Mouse (Mus musculus) forebrain, embryonic 12.5 days (tissue): ENCODE measurements around the gene Mindy2. TPM values are rescaled to one million over a fixed set of nuclear protein-coding genes. Genes with fewer than 3 reads are reported as not detected.

Source experiments
- ATAC-seq: fragments of 200-750 bp; cut with Nextera tagmentation; 2 replicates; pipeline ENCODE4 v1.8.0; 2017; ENCODE audit warnings: moderate TSS enrichment; ENCODE audit not compliant: low FRiP score
- H3K27ac ChIP-seq: fragments of 300-500 bp; sonication (generic); 2 replicates; pipeline ENCODE4 v1.5.1; 2016; ENCODE audit warnings: mild to moderate bottlenecking
- H3K27me3 ChIP-seq: fragments of 300-500 bp; sonication (generic); 2 replicates; pipeline ENCODE4 v1.6.1; 2016; ENCODE audit warnings: mild to moderate bottlenecking
- H3K36me3 ChIP-seq: fragments of 300-500 bp; sonication (generic); replicated peaks from 2 replicates; pipeline ENCODE4 v1.6.1; 2016; ENCODE audit warnings: mild to moderate bottlenecking
- H3K4me1 ChIP-seq: fragments of 300-500 bp; sonication (generic); 2 replicates; pipeline ENCODE4 v1.6.1; 2016
- H3K4me2 ChIP-seq: fragments of 300-500 bp; sonication (generic); 2 replicates; pipeline ENCODE4 v1.6.1; 2016; ENCODE audit warnings: mild to moderate bottlenecking, moderate library complexity
- H3K4me3 ChIP-seq: fragments of 300-500 bp; sonication (generic); replicated peaks from 2 replicates; pipeline ENCODE4 v1.5.1; 2016; ENCODE audit warnings: mild to moderate bottlenecking
- H3K9ac ChIP-seq: fragments of 300-500 bp; sonication (generic); 2 replicates; pipeline ENCODE4 v1.6.1; 2016; ENCODE audit warnings: mild to moderate bottlenecking
- H3K9me3 ChIP-seq: fragments of 300-500 bp; sonication (generic); 2 replicates; pipeline ENCODE4 v1.6.1; 2016
- WGBS: fragments of 180-500 bp; shearing (Covaris S2); methylation state at CpG from one replicate; pipeline ENCODE4 v1.1.7; 2016; 5-methylcytosine and 5-hydroxymethylcytosine counted together
- polyA plus RNA-seq: library from polyadenylated mRNA; unstranded; fragments of >200 nt; fragmentation: Nextera tagmentation; extraction: Ambion mirVana; gene quantifications from 2 replicates; pipeline ENCODE4 v1.2.1, GENCODE M21; 2016

Mindy2 gene
- 13.4 and 13.7 TPM in 2 replicates for polyA plus RNA-seq

DNA sequence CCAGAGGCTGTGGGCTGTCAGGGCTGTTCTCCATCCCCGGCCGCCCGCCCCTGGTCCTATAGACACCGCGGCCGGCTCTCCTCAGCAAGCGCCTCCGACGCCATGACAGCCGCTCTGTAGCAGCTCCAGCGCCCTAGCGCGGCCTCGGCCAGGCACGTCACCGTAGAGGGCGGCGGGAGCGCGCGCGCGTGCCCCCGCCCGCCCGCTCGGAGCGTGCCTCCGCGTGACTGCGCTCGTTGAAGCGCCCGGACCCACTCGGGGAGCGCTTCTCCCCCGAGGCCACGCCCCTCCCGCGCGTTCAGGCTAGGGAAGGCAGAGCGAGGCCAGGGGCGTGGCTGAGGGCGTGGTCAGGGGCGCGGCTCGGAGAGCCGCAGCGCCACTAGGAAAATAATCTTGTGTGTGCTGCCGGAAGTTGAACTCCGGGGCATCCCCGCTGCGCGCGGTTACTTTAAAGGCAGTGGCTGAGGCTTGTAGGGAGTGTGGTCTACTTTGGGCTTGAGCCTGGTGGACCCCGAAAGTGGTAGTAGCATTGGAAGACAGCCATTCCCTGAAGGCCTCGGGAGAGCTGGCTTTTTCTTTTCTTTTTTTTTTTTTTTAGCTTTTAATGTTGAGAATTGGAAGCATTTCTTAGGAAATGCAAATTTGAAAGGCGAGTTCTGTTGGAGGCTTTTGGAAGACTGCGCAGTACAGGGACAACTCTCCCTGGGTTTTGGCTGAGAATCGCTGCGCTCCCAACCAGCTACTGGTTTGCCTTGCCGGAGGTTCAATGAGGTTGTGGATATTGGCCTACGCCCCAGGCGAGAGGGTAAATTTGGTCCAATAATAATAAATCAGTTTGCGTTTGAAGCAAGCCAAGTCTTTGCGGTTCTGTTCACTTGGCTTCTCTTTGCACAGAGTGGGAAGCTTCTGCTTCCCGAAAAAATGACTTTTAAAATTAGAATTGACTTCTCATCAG is at the start of gene Mindy2:
Mindy2 (minus strand) TSS at position 162 of the 955 bp plus-strand sequence.
- ATAC-seq, result peak; percentile 96
- Histone ChIP-seq H3K27ac (peak within 1 kb of the TSS; percentile 96), H3K4me1 (peaks cover 30% of the 10 kb centered on the region), H3K36me3 (no peaks in the 10 kb centered on the region), H3K4me3 (peak within 1 kb of the TSS; percentile 91), H3K9me3 (no peaks in the 10 kb centered on the region), H3K27me3 (no peaks in the 10 kb centered on the region), H3K4me2 (peak within 1 kb of the TSS; percentile 76), H3K9ac (peak within 1 kb of the TSS; percentile 90)
- 2% methylated on average over 66 of the region's 67 CpGs for WGBS

DNA sequence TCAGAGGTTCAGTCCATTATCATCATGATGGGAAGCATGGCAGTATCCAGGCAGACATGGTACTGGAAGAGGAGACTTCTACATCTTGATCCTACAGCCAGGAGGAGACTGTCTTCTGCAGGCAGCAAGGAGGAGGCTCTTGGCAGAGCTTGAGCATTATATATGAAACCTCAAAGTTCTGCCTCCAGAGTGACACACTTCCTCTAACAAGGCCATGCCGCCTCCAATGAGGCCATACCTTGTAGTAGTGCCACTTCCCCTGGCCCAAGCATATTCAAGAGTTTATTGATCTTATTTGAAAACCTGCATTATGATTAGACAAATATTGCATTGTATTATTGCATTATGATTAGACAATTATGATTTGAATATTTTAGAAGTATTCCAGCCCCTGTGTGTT is 49.5 kb upstream of the Mindy2 start:
- no peaks in the 10 kb centered on the region for H3K9me3 ChIP-seq
- no peaks in the 10 kb centered on the region for H3K4me1 ChIP-seq
- H3K9ac ChIP-seq, result no peak overlapping the region
- 88% methylated on average over 1 of the region's 1 CpGs for WGBS
- H3K4me3 ChIP-seq, result no peak overlapping the region
- no peak overlapping the region for H3K27ac ChIP-seq
- H3K36me3 ChIP-seq, result 0 out of 2 replicates have a peak, but pooled peaks cover 5% of the 10 kb centered on the region
- no peak for ATAC-seq
- H3K27me3 ChIP-seq, result no peaks in the 10 kb centered on the region
- H3K4me2 ChIP-seq, result no peak overlapping the region

DNA sequence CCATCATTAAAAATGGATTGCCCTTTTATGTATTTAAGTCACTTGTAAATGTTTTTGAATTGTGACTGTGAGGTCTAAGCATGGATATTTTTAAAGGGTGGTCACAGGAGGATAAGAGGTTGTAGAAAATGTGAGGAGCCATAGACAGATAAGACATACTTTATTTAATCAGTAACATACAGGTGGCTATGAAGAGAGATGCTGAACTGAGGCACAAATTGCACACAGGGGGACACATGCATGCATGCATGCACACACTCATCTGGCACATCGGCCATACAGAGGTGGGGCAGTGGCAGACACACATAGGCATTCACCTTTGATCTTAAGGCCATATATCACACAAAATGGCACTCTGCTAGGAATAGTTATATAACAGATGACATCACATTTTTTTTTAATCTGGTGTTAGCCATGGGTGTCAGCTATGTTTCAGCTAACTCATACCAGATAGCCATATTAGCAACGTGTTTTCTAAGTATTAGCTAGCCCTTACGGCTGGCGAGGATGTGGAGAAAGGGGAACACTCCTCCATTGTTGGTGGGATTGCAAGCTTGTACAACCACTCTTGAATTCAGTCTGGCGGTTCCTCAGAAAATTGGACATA is 46.7 kb upstream of the Mindy2 start:
- Histone ChIP-seq H3K9ac (no peak overlapping the region), H3K4me1 (peaks cover 2% of the 10 kb centered on the region; the same call in 1 of the 2 replicates), H3K27ac (no peak overlapping the region), H3K4me2 (no peak overlapping the region), H3K4me3 (no peak overlapping the region), H3K27me3 (no peaks in the 10 kb centered on the region), H3K36me3 (0 out of 2 replicates have a peak, but pooled peaks cover 5% of the 10 kb centered on the region), H3K9me3 (no peaks in the 10 kb centered on the region)
- WGBS, result 96% methylated on average over 5 of the region's 5 CpGs
- no peak for ATAC-seq

DNA sequence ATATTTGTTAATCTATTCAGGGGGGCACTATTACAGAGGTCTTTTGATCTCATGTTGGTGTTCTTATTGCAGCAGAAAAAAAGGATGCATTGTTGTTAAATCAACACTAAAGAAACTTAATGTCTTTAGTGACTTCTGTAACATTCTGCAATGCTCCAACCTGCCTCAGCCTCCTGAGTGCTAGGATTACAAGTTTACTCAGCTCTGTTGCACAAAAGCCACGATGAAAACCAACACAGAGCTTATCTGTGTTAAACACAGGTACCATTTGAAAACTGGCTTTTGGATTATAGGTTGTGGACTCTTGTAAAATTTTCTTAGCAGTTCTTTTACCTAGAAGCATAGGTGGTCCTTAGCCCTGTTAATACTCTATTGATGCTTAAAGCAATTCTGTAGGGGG is 41.1 kb upstream of the Mindy2 start:
- Histone ChIP-seq H3K36me3 (no peaks in the 10 kb centered on the region), H3K9me3 (no peaks in the 10 kb centered on the region), H3K27me3 (no peaks in the 10 kb centered on the region), H3K4me2 (no peak overlapping the region), H3K4me1 (peaks cover 2% of the 10 kb centered on the region; the same call in 1 of the 2 replicates), H3K9ac (no peak overlapping the region), H3K4me3 (no peak overlapping the region), H3K27ac (no peak overlapping the region)
- WGBS, result 85% methylated on average over 1 of the region's 1 CpGs
- no peak for ATAC-seq

DNA sequence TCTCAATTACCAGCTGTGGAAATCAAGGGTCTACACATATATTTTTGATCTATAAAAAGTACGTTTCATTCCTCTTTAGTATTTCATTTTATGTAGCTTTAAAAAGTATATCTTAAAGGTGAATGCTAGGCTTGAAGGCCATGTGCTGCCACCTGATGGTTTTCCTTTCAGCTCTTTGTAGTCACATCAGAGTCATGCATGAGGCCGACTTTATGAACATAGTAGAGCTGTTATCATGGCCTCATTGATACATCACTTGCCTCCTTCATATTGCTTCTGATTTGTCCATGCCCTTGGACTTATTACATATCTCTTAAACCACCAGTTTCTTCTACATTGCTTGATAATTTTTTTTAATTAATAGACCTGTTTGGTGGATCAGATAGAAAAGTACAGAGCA is 38.7 kb upstream of the Mindy2 start:
- 93% methylated on average over 2 of the region's 2 CpGs for WGBS

DNA sequence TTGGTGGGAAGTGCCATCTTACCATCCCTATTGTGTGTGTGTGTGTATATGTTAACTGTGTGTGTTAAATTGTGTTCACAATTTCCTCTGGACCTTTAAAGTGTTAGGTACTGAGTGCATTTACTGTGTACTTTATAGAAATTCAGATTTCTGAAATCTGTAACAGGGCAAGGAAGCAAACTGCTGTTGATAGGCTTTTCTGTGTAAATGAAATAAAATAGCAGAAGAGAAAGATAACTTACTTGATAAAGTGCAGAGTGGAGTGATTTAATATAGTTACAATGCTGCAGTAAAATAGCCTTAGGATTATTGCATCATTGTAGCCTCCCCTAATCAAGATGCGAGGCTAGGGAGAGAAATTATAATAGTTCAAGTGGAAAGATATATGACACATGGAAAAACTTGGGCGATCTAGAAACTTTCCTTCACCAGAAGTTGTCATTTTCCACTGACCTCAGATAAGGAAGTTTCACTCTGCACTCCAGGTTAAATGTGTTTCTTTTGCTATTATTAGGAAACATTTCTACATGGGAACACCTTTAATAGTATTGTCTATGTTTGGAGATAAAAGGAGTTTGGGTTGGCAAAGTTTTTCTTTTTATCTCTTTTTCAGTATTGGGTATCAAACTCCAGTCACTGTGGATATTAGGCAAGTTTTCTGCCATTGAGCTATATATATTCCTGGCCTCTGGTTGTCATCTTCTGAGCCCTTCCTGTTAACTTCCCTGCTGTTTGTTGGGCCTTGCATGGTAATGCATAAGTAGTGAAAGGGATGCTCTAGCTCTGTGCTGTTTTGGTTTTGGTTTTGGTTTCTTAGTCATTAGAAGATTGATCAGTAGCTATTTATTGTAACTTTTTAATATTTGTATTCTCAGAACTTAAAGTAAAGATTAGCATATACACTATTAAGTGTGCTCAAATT is 35.1 kb upstream of the Mindy2 start:
- WGBS, result 77% methylated on average over 2 of the region's 2 CpGs
- no peaks in the 10 kb centered on the region; the same call in 1 of the 2 replicates for H3K4me1 ChIP-seq
- H3K9me3 ChIP-seq, result no peaks in the 10 kb centered on the region
- no peaks in the 10 kb centered on the region for H3K36me3 ChIP-seq
- no peak overlapping the region for H3K9ac ChIP-seq
- no peak for ATAC-seq
- H3K4me2 ChIP-seq, result no peak overlapping the region
- no peak overlapping the region for H3K27ac ChIP-seq
- H3K4me3 ChIP-seq, result no peak overlapping the region
- no peaks in the 10 kb centered on the region for H3K27me3 ChIP-seq

More for the DNA sequence above, 38.7 kb upstream of the Mindy2 start:
- no peak for ATAC-seq
- Histone ChIP-seq H3K9me3 (no peaks in the 10 kb centered on the region), H3K4me3 (no peak overlapping the region), H3K27me3 (no peaks in the 10 kb centered on the region), H3K4me2 (no peak overlapping the region), H3K27ac (no peak overlapping the region), H3K4me1 (peaks cover 2% of the 10 kb centered on the region; the same call in 1 of the 2 replicates), H3K36me3 (no peaks in the 10 kb centered on the region), H3K9ac (no peak overlapping the region)

DNA sequence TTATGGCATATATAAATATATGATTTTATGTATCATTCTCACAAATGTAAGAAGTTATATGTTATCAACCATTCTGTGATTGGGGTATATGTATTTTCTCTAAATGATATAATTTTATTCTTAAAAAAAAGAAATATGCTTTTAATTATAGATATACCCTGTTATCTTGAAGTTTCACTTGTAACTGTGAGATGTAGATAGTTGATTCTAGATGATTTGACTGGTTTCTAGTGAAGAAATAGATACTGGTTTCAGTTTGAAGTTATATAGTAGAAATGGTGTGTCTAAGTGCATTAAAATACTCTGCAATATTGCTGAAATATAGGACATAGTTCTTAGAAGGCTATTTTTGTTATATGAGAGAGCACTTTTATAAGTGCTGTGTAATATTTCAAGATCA is 33.6 kb upstream of the Mindy2 start:
- Histone ChIP-seq H3K4me2 (no peak overlapping the region), H3K9ac (no peak overlapping the region)

DNA sequence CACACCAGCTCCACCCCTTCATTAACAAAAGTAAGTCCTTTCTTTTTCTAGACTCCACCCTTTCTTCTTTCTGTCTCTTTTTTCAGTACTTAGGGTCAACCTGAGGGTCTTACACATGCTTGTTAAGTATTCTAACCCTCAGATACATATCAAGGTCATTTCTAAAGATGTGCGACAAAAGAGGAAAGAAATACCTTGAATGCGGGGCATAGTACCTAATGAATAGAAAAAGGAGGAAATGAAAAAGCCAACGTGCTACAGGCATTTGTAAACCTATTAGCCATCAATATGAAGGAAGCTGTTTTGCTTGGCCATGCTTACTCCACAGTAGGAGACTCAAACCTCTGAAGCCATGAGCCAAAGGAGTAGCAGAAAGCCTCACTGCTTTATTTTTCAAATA is 33.0 kb upstream of the Mindy2 start:
- no peak overlapping the region for H3K27ac ChIP-seq
- H3K9ac ChIP-seq, result no peak overlapping the region
- H3K9me3 ChIP-seq, result no peaks in the 10 kb centered on the region
- H3K4me3 ChIP-seq, result no peak overlapping the region
- 68% methylated on average over 3 of the region's 3 CpGs for WGBS
- no peaks in the 10 kb centered on the region for H3K27me3 ChIP-seq
- no peaks in the 10 kb centered on the region; the same call in 1 of the 2 replicates for H3K4me1 ChIP-seq
- no peaks in the 10 kb centered on the region for H3K36me3 ChIP-seq
- ATAC-seq, result no peak
- no peak overlapping the region for H3K4me2 ChIP-seq

More for the DNA sequence above, 33.6 kb upstream of the Mindy2 start:
- Histone ChIP-seq H3K9me3 (no peaks in the 10 kb centered on the region), H3K4me3 (no peak overlapping the region), H3K4me1 (no peaks in the 10 kb centered on the region; the same call in 1 of the 2 replicates), H3K27me3 (no peaks in the 10 kb centered on the region), H3K36me3 (no peaks in the 10 kb centered on the region), H3K27ac (no peak overlapping the region)
- no peak for ATAC-seq

DNA sequence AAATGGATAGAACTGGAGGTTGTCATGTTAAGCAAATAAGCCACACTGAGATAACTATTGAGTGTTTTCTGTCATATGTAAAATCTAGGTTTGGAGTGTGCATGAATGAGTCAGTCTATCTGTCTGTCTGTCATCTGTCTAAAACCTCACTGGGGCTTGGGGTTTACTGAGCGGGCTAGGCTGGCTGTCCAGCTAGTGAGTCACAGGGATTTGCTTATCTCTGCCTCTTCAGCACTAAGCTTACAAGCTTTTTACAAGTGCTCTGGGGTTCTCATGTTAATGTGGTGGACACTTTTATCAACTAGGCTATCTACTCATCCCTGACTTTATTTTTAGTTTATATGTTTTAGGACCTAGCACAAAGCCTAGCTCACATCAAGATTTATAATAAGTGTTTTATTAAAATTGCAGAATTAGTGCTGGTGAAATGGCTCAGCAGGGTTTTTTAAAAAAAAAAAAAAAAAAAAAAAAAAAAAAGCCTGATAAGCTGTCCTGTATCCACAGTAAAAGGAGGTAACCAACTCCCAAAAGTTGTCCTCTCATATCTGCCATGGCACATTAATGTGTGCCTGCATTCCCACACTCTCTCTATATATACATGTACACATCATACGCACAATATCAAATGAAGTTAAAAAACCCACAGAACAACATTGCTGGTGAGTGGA is 31.5 kb upstream of the Mindy2 start:
- ATAC-seq, result no peak
- H3K36me3 ChIP-seq, result no peaks in the 10 kb centered on the region
- H3K4me3 ChIP-seq, result no peak overlapping the region
- H3K4me1 ChIP-seq, result no peaks in the 10 kb centered on the region; the same call in 1 of the 2 replicates
- WGBS, result 88% methylated on average over 2 of the region's 2 CpGs
- no peak overlapping the region for H3K27ac ChIP-seq
- no peak overlapping the region for H3K9ac ChIP-seq
- no peaks in the 10 kb centered on the region for H3K9me3 ChIP-seq
- H3K27me3 ChIP-seq, result no peaks in the 10 kb centered on the region
- H3K4me2 ChIP-seq, result no peak overlapping the region

DNA sequence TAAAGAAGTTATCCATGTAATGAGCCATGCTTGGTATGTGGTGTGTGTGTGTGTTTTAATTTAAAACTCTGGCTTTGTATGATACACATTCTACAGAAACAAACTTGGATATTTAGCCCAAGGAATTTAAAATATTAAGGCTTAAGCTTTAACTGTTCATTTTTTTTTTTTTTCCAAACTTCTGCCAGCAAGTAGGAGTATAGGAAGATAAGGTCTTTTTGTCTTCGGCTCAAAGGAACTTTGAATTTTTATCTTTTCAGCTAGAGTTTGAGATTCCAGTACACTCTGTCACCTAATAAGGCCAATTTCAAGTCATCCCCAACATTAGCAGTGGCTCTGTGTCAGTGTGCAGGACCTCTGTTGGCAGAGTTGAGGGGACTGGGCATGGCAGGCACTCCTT is 25.2 kb upstream of the Mindy2 start:
- Histone ChIP-seq H3K27me3 (no peaks in the 10 kb centered on the region), H3K9ac (no peak overlapping the region), H3K36me3 (no peaks in the 10 kb centered on the region), H3K9me3 (no peaks in the 10 kb centered on the region), H3K4me2 (no peak overlapping the region), H3K27ac (no peak overlapping the region), H3K4me3 (no peak overlapping the region), H3K4me1 (peaks cover 19% of the 10 kb centered on the region)
- WGBS, result 97% methylated on average over 1 of the region's 1 CpGs
- ATAC-seq, result no peak
